Mouse (Mus musculus) yolk sac, embryonic 10.5 days (tissue): ENCODE results near the gene Zfp445.
"Not testable (repeated sequence)": the region's sequence is repeated elsewhere in the genome, so short reads cannot be mapped to it uniquely, and the experiment has no call there.

Source experiments
- DNase-seq: peaks from one replicate; pipeline ENCODE4 v3.0.0-alpha.2; 2017; ENCODE audit warnings: low spot score

The Zfp445 gene

DNA sequence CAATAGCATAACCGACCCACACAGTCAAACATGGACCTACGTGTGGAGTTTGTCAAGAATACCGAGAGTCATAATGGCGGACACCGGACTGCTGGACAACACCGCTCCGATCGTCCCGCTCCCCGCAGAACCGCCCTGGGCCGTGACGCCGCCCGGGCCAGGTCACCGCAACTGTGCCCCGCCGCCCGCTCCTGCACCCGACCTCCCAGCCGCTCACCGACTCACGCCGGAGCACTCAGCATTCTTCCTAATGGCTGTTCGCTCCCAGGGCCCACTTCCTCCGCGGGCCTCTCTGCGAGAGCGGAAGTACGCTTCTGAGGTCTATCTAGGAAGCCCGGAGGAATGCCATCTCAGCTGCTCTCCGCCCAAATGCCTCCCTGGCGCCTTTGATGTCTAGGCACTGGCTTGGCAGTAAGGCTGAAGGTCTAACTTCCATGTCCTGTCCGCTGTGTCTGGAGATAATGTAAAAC, at the start of gene Zfp445:
Gene Zfp445, minus strand, starts transcription at position 310 of the 470 bp plus-strand sequence.
- DNase-seq: peak; percentile 89

DNA sequence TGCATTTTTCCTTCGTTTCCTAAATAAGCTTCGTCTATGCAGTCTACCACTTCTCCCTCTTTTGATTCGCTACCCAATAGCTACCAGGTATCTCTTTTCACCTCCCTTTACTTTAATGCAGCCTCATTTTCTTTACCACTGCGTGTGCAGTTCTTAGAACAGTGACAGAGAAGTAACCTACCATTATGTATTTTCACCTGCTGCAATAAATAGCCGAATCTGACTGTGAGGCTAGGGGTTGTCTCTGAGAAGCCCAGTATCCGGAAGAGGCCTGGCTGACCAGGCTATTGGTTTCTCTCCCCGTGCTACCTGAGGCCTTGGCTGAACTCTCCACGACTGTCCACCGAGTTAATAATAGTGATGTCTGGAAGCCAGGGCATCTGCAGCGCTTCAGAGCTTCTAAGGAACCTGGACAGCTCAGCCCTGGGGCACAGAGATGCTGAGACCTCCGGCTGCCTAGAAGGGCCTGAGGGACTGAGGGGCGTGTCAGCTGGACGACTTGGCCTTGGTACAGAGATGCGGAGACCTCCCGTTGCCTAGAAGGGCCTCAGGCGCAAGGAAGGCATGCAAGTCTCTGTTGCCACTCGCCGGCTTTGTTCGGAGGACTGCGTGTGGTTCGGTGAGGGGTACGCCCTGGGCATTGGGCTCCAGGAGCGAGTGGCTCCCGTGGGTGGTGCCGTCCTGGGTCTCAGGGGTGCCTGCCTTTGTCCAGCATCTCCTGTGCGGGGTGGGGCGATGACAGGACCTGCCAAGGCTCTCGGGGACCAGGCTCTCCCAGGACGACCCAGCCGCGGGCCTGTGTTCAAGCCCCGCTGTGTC, 37.1 kb upstream of the Zfp445 start:
- DNase-seq: peak; percentile 67

DNA sequence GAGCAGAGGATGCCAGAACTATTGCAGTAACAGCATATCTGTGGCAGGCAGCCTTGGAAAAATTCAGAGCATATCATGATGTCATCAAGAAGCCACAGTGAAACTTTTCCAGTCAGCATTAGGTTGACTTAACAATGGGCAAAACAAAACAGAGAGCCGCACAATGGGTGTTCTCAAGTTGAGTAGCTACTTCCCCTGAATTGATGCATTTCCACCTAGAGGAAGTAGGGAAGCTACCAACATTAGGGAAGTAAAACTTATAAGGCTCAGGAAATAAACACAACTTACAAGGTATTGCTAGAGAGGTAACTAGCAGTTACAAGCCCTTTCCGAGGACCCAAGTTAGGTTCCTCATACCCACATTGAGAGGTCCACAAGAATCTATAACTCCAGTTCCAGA, 35.2 kb upstream of the Zfp445 start:
- DNase-seq: no peak

DNA sequence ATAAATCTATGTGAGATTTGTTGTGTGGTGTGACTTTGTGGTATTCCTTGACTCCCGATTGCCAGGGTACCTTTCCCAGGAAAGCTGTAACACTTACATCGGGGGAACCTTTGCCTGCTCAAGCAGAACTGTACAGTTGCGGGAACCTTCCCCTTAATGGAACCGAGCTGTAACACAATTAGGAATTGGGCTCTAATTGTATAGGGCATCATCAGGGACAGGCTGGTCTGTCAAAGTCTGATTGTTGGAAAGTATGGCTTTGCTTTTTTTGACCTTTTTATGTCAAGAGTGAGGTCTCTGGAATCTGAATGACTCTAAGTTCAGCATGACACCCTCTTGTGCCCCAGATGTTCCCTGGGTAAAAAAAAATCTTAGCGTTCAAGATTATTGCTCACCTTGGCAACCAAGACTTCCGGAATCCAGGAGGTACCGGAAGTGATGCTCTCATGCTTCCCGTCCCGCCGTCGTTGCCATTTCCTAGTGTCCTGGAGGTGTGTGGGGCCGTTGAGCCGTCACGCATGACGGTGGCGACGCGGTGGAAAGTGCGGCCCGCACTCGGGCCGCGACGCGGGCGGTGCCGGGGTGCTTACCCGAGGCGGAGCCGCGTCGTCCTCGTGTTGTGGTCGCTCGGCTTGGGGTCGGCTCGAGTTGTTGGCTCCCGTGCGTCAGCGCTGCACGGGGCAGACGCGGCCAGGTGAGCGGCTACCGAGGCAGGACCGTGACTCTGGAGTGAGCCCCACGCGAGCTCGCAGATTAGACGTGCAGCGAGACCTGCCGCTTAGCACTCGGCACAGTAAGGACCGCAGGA, 20.8 kb upstream of the Zfp445 start:
- peak; percentile 67 for DNase-seq

DNA sequence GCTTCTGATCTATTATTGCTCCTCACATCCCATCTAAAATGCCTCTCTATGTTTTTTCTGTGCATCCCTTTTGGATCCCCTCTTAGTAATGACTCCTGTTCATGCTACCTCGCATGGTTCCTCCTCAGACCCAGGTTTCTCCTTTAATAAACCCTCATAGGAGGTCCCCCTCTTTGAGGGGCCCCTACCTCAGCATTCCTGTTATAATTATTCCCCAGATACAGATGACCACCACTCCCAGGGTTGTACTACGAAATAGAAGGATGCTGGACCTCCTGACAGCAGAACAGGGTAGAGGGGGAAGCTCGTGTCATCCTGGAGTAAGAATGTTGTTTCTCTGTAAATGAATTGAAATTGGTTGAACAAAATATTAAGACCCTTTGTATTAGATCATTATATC, 19.6 kb upstream of the Zfp445 start, which contains the start of gene Zkscan7:
Gene Zkscan7, plus strand, starts transcription at position 301 of the 400 bp plus-strand sequence.
- DNase-seq: no peak

DNA sequence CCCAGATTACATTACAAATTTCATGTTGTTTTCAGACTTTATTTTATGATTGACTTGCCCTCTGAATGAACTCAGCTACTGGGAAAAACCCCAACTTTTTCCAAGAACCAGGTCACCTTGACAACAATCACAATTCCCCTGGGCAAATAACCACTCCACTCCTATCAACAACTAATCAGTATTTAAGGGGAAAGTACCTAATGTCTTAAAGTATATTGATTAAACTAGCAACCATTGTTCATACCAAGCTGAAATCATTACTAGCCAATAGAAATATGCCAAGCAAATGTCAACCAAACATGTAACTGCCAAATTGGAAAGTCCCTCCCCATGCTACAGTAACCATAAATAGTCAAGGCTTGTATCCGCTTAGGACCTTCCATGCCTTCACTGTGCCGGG, 9.3 kb upstream of the Zfp445 start:
- no peak for DNase-seq

DNA sequence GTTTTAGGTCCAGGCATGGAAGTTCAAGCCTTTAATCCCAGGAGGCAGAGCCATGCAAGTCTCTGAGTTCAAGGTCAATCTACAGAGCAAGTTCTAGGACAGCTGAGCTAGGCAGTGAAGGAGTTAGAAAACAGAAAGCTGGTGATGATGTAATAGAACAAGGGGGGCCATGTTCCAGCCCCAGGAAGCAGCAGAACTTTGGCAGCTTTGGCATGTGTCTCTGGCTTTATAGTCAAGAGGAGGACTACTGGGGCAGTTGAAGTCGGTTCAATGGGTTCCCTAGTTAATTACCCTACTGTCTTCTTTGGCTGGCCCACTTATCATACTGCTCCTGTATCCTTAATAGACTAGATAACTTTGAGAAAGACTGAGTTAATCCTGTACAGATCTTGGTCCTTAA, 8.8 kb upstream of the Zfp445 start:
- no peak for DNase-seq

DNA sequence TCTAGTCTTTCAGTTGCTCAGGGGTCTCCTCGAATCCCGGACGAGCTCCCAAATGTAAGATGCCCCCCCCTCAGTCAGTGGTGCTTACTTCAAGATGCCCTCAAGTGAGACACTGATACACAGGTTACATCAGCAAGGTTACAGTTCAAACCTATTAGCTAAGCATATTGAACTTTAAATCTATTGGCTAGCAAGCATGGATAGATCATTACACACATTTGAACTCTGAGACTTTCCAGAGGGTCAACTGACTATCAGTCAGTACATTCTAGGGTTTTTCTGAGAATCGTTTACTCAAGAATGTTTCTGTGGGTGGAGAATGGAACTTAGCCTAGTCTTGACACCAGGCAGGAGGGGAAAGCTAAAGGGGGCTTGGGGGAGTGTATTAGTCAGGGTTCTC, 6.8 kb upstream of the Zfp445 start:
- no peak for DNase-seq

DNA sequence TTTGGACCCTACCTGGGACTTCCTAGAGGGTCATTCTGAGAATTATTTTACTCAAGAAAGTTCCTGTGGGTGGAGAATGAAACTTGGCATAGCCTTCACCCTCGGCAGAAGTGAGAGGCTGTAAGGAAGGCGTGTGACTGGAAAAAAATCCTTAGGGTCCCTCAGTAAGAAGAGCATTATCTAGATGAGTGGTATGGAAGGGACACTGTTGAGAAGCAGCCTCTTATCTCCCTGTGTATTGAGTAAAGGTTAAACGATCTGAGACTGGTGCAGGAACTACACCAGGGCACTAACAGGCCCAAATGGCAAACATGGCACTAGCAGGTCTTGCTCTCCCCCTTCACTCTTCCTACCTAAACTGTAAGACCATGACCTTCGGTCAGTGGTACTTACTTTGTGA, 386 bp upstream of the Zfp445 start:
- no peak for DNase-seq

DNA sequence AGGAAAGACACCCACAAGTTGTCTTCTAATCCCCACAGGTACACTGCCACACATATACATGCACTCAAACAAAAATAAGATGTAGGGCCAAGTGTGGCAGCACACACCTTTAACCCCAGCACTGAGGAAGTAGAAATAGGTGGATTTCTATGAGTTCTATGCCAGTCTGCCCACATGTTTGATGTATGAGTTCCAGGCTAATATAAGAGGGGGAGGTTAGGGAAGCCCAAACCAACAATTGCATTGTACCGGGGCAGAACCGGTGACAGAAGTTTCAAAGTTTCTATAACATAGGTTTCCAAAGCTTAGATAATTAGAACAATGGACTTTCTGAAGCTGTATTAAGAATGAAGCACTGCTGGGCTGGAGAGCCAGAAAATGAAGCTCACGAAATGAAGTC, 958 bp downstream of the Zfp445 start:
- DNase-seq: no peak

DNA sequence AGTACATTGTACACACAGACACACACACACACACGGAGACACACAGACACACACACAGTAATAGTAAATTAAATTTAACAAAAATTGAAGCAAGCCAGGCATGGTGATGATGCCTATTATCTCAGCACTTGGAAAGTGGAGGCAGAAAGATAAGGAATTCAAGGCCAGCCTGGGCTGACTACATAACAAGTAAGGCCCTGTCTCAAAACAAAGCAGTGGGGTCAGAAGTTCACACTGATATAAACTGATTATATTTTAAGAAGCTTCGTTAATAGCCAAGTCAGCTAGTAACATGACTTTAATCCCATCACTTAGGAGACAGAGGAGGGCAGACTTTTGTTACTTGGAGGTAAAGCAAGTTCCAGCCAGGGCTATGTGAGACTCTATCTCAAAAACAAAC, 2.1 kb downstream of the Zfp445 start:
- DNase-seq: no peak

DNA sequence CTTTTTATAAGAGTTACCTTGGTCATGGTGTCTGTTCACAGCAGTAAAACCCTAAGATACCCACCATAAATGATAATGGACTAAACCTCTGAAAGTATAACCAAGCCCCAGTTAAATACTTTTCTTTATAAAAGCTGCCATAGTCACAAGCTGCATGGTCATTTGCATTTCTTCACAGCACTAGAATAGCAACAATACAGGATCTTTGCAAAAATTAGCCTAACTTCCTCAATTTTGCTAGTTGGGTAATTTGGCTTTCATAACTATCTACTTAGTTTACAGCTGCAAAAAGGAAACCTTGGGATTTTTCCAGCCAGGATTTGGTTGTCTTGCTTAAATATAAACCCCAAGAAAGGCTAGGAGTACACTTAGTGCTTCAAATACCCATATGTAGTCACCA, 5.1 kb downstream of the Zfp445 start:
- DNase-seq: no peak

DNA sequence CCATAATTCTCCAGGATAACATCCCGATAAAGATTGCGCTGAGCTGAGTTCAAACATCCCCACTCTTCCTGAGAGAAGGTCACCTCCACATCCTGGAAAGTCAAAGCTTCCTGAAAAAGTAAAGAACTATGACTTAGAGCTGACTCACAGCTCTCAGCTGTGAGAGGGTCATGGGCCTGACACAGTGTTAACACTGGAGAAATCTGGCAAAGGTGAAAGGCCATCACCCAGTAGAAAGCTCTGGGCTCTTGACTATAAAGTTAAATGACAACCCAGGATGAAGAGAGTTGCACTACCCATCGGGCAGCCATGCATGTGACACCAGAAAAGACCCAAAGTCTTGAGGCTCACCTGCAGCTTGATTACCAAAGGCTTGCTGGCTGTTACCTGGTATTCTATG, 9.1 kb downstream of the Zfp445 start:
- DNase-seq: no peak

DNA sequence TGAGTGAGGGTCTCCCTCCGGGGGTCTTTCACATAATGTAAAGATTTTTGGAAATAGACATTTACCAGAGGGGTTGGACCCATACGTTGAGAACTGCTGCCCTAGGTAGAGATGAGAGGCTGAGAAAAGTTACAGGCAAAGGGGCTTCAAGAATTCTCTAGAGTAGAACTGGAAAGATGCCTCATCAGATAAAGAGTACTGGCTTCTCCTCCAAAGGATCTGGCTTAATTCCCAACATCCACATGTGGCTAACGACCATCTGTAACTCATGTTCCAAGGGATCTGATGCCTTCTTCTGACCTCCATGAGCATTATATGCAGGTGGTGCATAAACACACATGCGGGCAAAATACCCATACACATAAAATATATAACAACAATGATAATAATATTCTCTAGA, 10.2 kb downstream of the Zfp445 start:
- no peak for DNase-seq

DNA sequence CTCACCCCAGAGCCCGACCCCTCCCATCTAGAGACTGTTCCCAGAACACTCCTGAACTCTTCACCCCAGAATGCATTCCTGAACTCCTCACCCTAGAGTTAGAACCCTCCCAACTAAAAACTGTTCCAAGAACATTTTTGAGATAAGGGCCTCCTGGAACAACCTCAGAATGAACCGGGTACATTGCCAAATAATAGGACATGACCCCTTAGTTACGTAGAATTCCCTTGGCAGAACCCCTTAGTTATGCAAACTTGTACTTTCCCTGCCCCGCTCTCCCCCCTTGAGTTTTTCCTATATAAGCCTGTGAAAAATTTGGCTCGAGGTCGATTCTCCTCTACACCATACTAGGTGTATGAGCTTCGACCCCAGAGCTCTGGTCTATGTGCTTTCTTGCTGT, 10.7 kb downstream of the Zfp445 start:
- not testable (repeated sequence) for DNase-seq

DNA sequence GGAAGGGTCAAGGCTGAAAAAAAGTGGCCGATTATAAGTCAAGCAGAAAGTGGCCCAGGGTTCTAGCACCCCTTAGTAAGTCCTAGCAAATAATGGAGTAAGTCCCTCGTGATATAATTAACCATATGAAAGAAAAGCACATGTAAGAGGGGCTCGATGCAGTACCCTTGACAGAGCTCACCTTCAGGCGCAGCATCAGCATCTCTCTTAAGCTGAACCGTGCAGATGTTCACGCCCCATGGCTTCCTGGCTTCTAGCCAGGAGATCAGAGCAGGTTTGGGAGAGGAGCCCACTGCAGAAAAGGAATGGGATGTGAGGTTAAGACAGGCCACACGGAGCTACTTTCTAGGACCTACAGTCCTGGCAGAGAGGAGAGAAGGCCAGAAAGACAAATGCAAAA, 11.3 kb downstream of the Zfp445 start:
- DNase-seq: no peak

DNA sequence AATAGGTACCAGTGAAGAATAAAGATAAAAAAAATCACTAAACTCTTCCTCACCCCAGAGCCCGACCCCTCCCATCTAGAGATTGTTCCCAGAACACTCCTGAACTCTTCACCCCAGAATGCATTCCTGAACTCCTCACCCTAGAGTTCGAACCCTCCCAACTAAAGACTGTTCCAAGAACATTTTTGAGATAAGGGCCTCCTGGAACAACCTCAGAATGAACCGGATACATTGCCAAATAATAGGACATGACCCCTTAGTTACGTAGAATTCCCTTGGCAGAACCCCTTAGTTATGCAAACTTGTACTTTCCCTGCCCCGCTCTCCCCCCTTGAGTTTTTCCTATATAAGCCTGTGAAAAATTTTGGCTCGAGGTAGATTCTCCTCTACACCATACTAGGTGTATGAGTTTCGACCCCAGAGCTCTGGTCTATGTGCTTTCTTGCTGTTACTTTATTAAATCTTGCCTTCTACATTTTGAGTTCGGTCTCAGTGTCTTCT, 17.9 kb downstream of the Zfp445 start:
- DNase-seq: not testable (repeated sequence)

DNA sequence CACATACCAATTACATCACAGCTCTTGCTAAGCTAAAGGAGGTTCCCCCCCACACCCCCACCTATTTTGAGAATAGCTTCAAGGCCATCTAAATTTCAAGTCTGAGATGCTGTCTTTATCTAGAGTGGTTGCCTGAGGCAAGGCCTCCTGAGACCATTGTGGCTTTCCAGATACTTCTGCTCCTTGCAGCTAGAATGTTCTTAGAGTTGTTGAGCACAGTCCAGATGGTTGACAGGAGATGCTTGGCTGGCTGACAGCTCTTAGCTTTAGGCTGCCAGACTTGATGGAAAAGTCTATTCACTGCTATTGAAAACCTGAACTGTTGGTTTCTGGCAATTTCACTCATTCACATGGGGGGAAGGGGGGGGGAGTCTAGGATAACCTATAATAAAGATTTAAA, 19.6 kb downstream of the Zfp445 start:
- no peak for DNase-seq

DNA sequence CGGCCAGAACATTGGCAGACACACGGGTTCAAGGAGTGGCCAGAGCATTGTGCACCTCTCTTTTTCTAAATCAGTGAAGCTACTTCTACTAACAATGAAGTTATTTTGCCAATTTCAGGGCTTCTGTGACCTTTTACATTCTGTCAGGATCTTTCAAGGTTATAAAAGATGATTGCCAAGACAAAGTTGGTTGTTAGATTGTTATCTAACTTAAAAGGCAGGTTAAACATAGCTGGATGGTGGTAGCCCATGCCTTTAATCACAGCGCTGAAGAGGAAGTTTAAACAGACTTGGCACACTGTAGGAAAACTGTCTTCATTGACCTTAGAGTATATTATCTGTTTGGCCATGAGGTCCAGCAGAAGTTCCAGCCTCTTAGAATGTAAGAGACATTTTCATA, 20.2 kb downstream of the Zfp445 start:
- DNase-seq: no peak

DNA sequence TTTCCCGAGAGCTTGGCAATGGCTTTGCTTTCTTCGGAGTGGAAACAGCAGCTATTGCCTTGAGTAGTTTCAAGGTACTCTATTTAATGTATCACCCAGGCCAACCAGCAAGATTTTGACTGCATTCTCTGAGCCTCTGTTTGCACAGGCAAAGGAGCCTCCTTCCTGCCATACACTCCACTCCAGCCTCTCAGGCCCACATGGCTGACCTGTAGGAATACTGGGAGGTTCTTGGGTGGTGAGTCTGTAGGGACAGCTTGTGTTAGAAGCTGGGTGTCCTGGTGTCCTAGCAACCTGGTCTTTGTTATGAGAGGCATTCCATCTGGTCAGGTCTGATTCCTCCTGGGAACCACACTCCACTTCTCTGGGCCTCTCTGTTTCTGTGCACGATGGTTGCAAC, 22.0 kb downstream of the Zfp445 start, which contains the start of gene Gm35549:
Gene Gm35549, minus strand, starts transcription at position 276 of the 400 bp plus-strand sequence.
- no peak for DNase-seq

DNA sequence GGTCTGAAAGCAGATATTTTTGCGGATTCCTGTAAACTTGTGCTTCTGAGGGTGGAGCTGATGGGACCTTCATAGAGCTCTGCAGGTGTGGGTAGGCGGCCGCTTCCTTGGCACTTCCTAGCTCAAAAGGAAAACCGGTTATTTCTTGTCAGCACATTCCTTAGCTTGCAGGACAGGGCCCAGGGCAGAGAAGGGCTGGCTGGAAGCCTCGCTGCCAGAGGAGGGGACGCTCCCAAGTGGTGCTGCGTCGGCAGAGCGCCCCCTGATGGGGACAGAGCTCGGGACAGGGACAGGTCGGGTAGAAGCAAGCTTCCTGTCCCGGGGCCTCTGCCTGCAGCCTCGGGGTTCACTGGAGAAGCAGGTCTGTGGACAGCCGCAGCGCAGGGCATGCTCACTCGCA, 28.1 kb downstream of the Zfp445 start:
- peak; percentile 62 for DNase-seq

DNA sequence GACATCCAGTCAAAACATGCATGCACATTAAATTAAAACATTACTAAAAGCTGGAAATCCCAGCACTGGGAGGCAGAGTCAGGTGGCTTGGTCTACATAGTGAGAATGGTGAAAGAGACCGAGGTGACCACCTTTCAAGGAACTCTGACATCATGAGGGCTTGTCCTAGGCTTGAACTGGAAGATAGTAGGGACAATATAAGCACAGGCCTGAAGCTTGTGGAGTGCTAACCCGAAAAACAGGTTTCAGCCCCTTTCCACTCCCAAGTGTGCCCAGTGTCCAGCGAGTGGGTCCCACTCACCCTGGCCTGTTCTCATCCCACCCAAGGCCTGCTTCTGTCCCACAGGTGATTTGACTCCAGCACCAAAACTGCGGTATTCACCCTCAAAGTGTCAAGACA, 28.6 kb downstream of the Zfp445 start:
- DNase-seq: no peak

DNA sequence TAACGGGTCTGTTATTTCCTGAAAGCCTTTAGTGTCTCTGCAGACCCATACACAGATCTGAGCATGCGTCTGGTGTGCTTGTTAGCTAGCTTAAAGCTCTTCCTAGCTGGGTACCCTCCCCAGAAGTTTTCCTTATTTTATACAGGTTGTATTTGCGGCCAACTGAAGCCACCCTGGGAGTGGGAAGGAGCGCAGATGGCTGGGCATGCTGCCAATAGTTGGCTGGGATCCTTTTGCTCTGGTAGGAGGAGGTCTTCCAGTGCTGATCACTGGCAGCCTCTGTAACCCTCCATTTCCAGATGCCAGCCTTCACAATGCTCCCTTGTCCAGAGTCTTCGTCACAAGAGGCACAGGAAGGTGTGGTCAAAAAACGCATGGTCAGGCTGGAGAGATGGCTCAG, 29.0 kb downstream of the Zfp445 start:
- DNase-seq: no peak
